Mouse (Mus musculus): ENCODE measurements at regions not wholly inside any gene's neighbourhood (a gene's known extent, or its start where the extent isn't known, plus 50 kb on each side); places are given as distances from the start of the nearest gene placed in this dataset.

GRCm38 (mm10) chr5:100302068-100302775 is 113.8 kb downstream of the Sec31a start:
- no peak for TF ChIP-seq CTCF (conservative IDR thresholded peaks at IDR 0.05; ENCODE audit: low read length)
- TF ChIP-seq POU5F1 (IDR thresholded peaks at IDR 0.05; ENCODE audit: borderline replicate concordance, low read length), result no peak

All from E14TG2a.4 (cell line).